Mouse (Mus musculus) embryonic facial prominence, embryonic 15.5 days (tissue): ENCODE results near the gene Plekhn1. TPM values are rescaled to one million over a fixed set of nuclear protein-coding genes. Genes with fewer than 3 reads are reported as not detected.

Source experiments
- ATAC-seq: fragments of 200-750 bp; cut with Nextera tagmentation; 2 replicates; pipeline ENCODE4 v1.8.0; 2017; ENCODE audit warnings: low read depth, moderate TSS enrichment; ENCODE audit not compliant: insufficient number of reproducible peaks, low FRiP score, low TSS enrichment
- H3K27ac ChIP-seq: fragments of 300-500 bp; sonication (generic); replicated peaks from 2 replicates; pipeline ENCODE4 v1.5.1; 2015; ENCODE audit warnings: mild to moderate bottlenecking, inconsistent platforms
- H3K27me3 ChIP-seq: fragments of 300-500 bp; sonication (generic); 2 replicates; pipeline ENCODE4 v1.6.1; 2015; ENCODE audit warnings: inconsistent platforms
- H3K36me3 ChIP-seq: fragments of 300-500 bp; sonication (generic); 2 replicates; pipeline ENCODE4 v1.6.1; 2015; ENCODE audit warnings: mild to moderate bottlenecking, inconsistent platforms
- H3K4me1 ChIP-seq: fragments of 300-500 bp; sonication (generic); 2 replicates; pipeline ENCODE4 v1.6.1; 2015; ENCODE audit warnings: inconsistent platforms
- H3K4me2 ChIP-seq: fragments of 300-500 bp; sonication (generic); replicated peaks from 2 replicates; pipeline ENCODE4 v1.6.1; 2015; ENCODE audit warnings: mild to moderate bottlenecking, inconsistent platforms
- H3K4me3 ChIP-seq: fragments of 300-500 bp; sonication (generic); replicated peaks from 2 replicates; pipeline ENCODE4 v1.5.1; 2015; ENCODE audit warnings: mild to moderate bottlenecking, inconsistent platforms
- H3K9ac ChIP-seq: fragments of 300-500 bp; sonication (generic); 2 replicates; pipeline ENCODE4 v1.6.1; 2015; ENCODE audit warnings: inconsistent platforms
- H3K9me3 ChIP-seq: fragments of 300-500 bp; sonication (generic); replicated peaks from 2 replicates; pipeline ENCODE4 v1.6.1; 2016; ENCODE audit warnings: inconsistent platforms
- WGBS: fragments of 180-500 bp; shearing (Covaris S2); methylation state at CpG from one replicate; pipeline ENCODE4 v1.1.7; 2015; 5-methylcytosine and 5-hydroxymethylcytosine counted together
- polyA plus RNA-seq: library from polyadenylated mRNA; unstranded; fragments of >200 nt; fragmentation: Nextera tagmentation; extraction: Ambion mirVana; gene quantifications from 2 replicates; pipeline ENCODE4 v1.2.1, GENCODE M21; 2015

The Plekhn1 gene
- polyA plus RNA-seq, 1 experiment from 2014 or later, result 44.1 TPM

- under 1% methylated on average over 15 of the region's 15 CpGs for WGBS
- peak overlapping the region; percentile 94 for H3K4me2 ChIP-seq
- H3K36me3 ChIP-seq, result peaks cover 60% of the 10 kb centered on the region
- H3K4me1 ChIP-seq, result peaks cover 31% of the 10 kb centered on the region
- H3K9me3 ChIP-seq, result no peaks in the 10 kb centered on the region
- ATAC-seq, result peak; percentile 22
- H3K27ac ChIP-seq, result peak overlapping the region; percentile 90; the same call in 1 of the 2 replicates
- peak overlapping the region; percentile 70 for H3K4me3 ChIP-seq
- H3K27me3 ChIP-seq, result no peaks in the 10 kb centered on the region
- peak overlapping the region; percentile 72 for H3K9ac ChIP-seq
These were observed 708 bp upstream of the Plekhn1 start for GRCm38 (mm10) chr4:156235360-156235770.

- H3K9me3 ChIP-seq, result no peaks in the 10 kb centered on the region
- H3K4me1 ChIP-seq, result peaks cover 31% of the 10 kb centered on the region
- H3K4me2 ChIP-seq, result peak overlapping the region; percentile 94
- no peaks in the 10 kb centered on the region for H3K27me3 ChIP-seq
- ATAC-seq, result no peak
- 4% methylated on average over 17 of the region's 17 CpGs for WGBS
- H3K27ac ChIP-seq, result peak overlapping the region; percentile 60
- H3K9ac ChIP-seq, result peak overlapping the region; percentile 58
- H3K4me3 ChIP-seq, result peak overlapping the region; percentile 70
- H3K36me3 ChIP-seq, result peaks cover 60% of the 10 kb centered on the region
These were observed 596 bp downstream of the Plekhn1 start for GRCm38 (mm10) chr4:156234021-156234501.

GRCm38 (mm10) chr4:156228393-156229024 lies 6.1 kb downstream of the Plekhn1 start:
- 17% methylated on average over 12 of the region's 12 CpGs for WGBS
- no peak overlapping the region for H3K9ac ChIP-seq
- peak overlapping the region; percentile 73 for H3K27ac ChIP-seq

GRCm38 (mm10) chr4:156227752-156228392 lies 6.8 kb downstream of the Plekhn1 start:
- 27% methylated on average over 18 of the region's 18 CpGs for WGBS
- Histone ChIP-seq H3K4me2 (peak overlapping the region; percentile 34), H3K9me3 (no peaks in the 10 kb centered on the region), H3K4me3 (peak overlapping the region; percentile 28), H3K9ac (no peak overlapping the region), H3K27me3 (no peaks in the 10 kb centered on the region), H3K36me3 (peaks cover 41% of the 10 kb centered on the region), H3K4me1 (peaks cover 19% of the 10 kb centered on the region), H3K27ac (peak overlapping the region; percentile 73)
- ATAC-seq, result 0 out of 2 replicates have a peak, but pooled peaks have one; percentile 18

More at GRCm38 (mm10) chr4:156228393-156229024, 6.1 kb downstream of the Plekhn1 start:
- Histone ChIP-seq H3K36me3 (peaks cover 44% of the 10 kb centered on the region), H3K9me3 (no peaks in the 10 kb centered on the region), H3K27me3 (no peaks in the 10 kb centered on the region), H3K4me2 (peak overlapping the region; percentile 34), H3K4me3 (peak overlapping the region; percentile 28), H3K4me1 (peaks cover 26% of the 10 kb centered on the region)
- ATAC-seq, result peak; percentile 37

- Histone ChIP-seq H3K4me1 (peaks cover 19% of the 10 kb centered on the region), H3K27ac (no peak overlapping the region), H3K9me3 (no peaks in the 10 kb centered on the region), H3K36me3 (peaks cover 14% of the 10 kb centered on the region), H3K9ac (no peak overlapping the region), H3K27me3 (no peaks in the 10 kb centered on the region), H3K4me2 (no peak overlapping the region), H3K4me3 (no peak overlapping the region)
- ATAC-seq, result no peak
- 75% methylated on average over 2 of the region's 2 CpGs for WGBS
These were observed 10.4 kb downstream of the Plekhn1 start for GRCm38 (mm10) chr4:156224276-156224675.

GRCm38 (mm10) chr4:156219936-156220335 lies 14.7 kb downstream of the Plekhn1 start:
- peaks cover 10% of the 10 kb centered on the region for H3K36me3 ChIP-seq
- no peaks in the 10 kb centered on the region for H3K27me3 ChIP-seq
- H3K4me3 ChIP-seq, result no peak overlapping the region
- no peaks in the 10 kb centered on the region; the same call in 1 of the 2 replicates for H3K4me1 ChIP-seq
- H3K9ac ChIP-seq, result no peak overlapping the region
- no peak overlapping the region for H3K4me2 ChIP-seq
- no peak overlapping the region for H3K27ac ChIP-seq
- no peak for ATAC-seq
- H3K9me3 ChIP-seq, result no peaks in the 10 kb centered on the region
- 85% methylated on average over 11 of the region's 11 CpGs for WGBS

GRCm38 (mm10) chr4:156217838-156218237 lies 16.8 kb downstream of the Plekhn1 start:
- WGBS, result 68% methylated on average over 16 of the region's 16 CpGs
- H3K27me3 ChIP-seq, result no peaks in the 10 kb centered on the region
- H3K4me3 ChIP-seq, result no peak overlapping the region
- peaks cover 9% of the 10 kb centered on the region for H3K36me3 ChIP-seq
- no peak overlapping the region for H3K4me2 ChIP-seq
- no peaks in the 10 kb centered on the region for H3K9me3 ChIP-seq
- ATAC-seq, result no peak
- no peaks in the 10 kb centered on the region; the same call in 1 of the 2 replicates for H3K4me1 ChIP-seq
- no peak overlapping the region for H3K9ac ChIP-seq
- no peak overlapping the region for H3K27ac ChIP-seq

- no peak overlapping the region for H3K4me2 ChIP-seq
- no peaks in the 10 kb centered on the region for H3K9me3 ChIP-seq
- H3K27me3 ChIP-seq, result no peaks in the 10 kb centered on the region
- ATAC-seq, result peak; percentile 52; the same call in 1 of the 2 replicates
- 76% methylated on average over 16 of the region's 16 CpGs for WGBS
- no peaks in the 10 kb centered on the region; the same call in 1 of the 2 replicates for H3K4me1 ChIP-seq
- no peak overlapping the region for H3K4me3 ChIP-seq
- H3K36me3 ChIP-seq, result peaks cover 2% of the 10 kb centered on the region; the same call in 1 of the 2 replicates
- H3K9ac ChIP-seq, result no peak overlapping the region
- H3K27ac ChIP-seq, result no peak overlapping the region
These were observed 17.5 kb downstream of the Plekhn1 start for GRCm38 (mm10) chr4:156217022-156217669.

- H3K4me2 ChIP-seq, result no peak overlapping the region
- no peaks in the 10 kb centered on the region for H3K36me3 ChIP-seq
- no peak overlapping the region for H3K4me3 ChIP-seq
- WGBS, result 83% methylated on average over 2 of the region's 2 CpGs
- H3K27ac ChIP-seq, result no peak overlapping the region
- H3K27me3 ChIP-seq, result no peaks in the 10 kb centered on the region
- H3K9ac ChIP-seq, result no peak overlapping the region
- H3K4me1 ChIP-seq, result no peaks in the 10 kb centered on the region; the same call in 1 of the 2 replicates
- no peaks in the 10 kb centered on the region for H3K9me3 ChIP-seq
- no peak for ATAC-seq
These were observed 18.5 kb downstream of the Plekhn1 start for GRCm38 (mm10) chr4:156216196-156216595.

GRCm38 (mm10) chr4:156215649-156216048 lies 19.0 kb downstream of the Plekhn1 start, which contains the start of gene Perm1:
Gene Perm1 (plus strand): TSS chr4:156215868.
- no peaks in the 10 kb centered on the region for H3K9me3 ChIP-seq
- H3K4me2 ChIP-seq, result no peak within 1 kb of the TSS
- H3K4me1 ChIP-seq, result no peaks in the 10 kb centered on the region; the same call in 1 of the 2 replicates
- no peak within 1 kb of the TSS for H3K4me3 ChIP-seq
- no peak for ATAC-seq
- H3K27ac ChIP-seq, result no peak within 1 kb of the TSS
- 62% methylated on average over 4 of the region's 4 CpGs for WGBS
- no peaks in the 10 kb centered on the region for H3K27me3 ChIP-seq
- H3K9ac ChIP-seq, result no peak within 1 kb of the TSS
- H3K36me3 ChIP-seq, result no peaks in the 10 kb centered on the region

GRCm38 (mm10) chr4:156213134-156213533 lies 21.5 kb downstream of the Plekhn1 start:
- no peak overlapping the region for H3K4me2 ChIP-seq
- ATAC-seq, result no peak
- no peaks in the 10 kb centered on the region for H3K36me3 ChIP-seq
- no peak overlapping the region for H3K27ac ChIP-seq
- no peaks in the 10 kb centered on the region; the same call in 1 of the 2 replicates for H3K4me1 ChIP-seq
- WGBS, result 88% methylated on average over 13 of the region's 13 CpGs
- H3K4me3 ChIP-seq, result no peak overlapping the region
- H3K9ac ChIP-seq, result no peak overlapping the region
- H3K9me3 ChIP-seq, result no peaks in the 10 kb centered on the region
- H3K27me3 ChIP-seq, result no peaks in the 10 kb centered on the region
